Mouse (Mus musculus) retina, adult 2 months (tissue): ENCODE data around the gene Ddah1.
"Not testable (repeated sequence)": the region's sequence is repeated elsewhere in the genome, so short reads cannot be mapped to it uniquely, and the experiment has no call there.

Experiments
- DNase-seq: peaks from one replicate; pipeline ENCODE4 v3.0.0-alpha.2; 2012; ENCODE audit warnings: low read depth, low spot score

Gene Ddah1

DNA sequence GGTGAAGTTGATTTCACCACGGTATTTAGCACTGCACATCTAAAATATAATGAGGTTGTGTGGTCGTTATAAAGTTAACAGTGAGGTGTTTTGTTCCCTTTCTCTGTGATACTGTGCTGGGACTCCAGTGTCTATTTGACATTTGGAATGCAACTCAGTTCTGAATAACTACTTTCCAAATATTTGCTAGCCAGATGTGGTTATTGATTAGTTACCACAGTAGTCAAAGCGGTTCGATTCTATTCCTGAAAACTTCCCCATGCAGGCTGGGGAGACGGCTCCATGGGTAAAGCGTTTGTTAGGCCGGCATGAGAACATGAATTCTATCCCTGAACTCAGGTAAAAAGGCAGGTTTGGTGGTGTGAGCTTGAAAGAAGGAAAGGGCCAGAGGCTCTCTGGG is 154.0 kb downstream of the Ddah1 start:
- DNase-seq = no peak

DNA sequence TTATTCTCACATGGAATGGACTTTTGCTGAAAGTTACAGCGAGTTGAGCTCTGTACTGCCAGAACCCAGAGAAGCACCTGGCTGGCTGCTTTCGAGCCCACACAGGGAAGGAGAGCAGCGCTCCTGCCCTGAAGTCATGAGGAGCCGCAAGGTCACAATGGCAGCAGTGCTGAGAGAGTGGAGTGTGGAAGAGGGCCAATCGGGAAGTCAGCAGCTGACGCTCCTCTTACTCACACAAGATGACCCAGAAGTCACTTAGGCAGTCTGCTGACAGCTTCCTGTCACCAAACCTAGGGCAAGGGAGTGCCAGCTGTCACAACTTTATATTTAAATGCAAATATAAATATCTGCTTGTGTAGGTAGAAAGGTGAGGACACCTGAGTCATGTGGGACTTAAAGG is 154.8 kb downstream of the Ddah1 start:
- no peak for DNase-seq

DNA sequence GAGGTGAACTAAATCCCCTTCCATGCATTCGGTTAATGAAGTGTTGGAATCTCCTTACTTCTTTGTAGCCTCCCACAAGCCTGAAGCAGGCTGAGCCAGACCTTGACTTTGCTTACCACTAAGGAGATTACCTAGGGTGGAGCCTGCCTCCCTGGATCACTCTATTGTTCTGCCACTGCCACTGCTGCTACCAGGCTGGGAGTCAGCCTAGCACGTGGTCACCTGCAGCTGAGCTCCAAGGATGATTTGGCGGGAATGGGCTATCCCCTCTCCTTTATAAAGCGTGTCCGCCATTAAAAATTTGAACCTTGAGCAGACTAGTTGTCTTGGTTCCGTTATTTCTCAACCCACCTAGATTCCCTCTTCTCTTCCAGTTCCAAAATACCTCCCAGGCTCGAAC is 155.5 kb downstream of the Ddah1 start:
- DNase-seq = not testable (repeated sequence)

DNA sequence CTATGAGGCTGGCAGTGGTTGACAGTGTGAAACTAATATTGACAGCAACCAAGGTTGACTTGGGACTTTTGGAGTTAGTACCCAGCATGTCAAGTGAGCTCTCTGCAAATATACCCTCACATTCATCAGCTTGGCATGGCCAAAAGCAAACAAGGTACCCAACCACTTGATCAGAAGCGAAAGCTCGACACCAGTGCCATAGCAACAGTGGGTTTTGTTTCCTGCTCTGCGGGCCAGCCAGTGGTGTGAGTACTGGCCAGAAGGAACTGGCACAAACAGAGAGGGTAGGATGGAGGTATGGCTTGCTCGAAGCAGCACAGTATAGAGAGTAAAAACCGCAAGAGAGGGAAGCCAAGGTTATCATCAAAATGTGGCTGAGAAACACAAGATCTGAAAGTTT is 157.9 kb downstream of the Ddah1 start:
- no peak for DNase-seq

DNA sequence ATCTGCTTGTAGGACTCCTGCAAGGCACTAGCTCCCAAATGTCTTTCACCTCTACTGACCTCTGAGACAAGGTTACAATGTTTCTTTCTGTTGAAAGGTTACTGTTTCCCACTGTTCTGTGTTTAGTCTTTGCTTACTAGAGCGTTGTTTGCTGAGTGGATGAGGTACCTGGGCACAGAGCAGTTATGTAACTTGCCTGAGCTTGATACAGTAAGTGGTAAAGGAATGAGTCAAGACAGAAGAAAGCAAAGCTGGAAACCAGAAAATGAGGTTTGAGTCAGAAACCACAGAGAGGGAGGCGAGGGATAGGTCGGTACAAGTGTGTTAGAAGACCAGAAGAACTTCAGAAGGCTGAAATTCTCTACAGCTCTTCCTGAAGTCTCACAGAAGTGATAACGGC is 158.4 kb downstream of the Ddah1 start:
- DNase-seq = no peak

DNA sequence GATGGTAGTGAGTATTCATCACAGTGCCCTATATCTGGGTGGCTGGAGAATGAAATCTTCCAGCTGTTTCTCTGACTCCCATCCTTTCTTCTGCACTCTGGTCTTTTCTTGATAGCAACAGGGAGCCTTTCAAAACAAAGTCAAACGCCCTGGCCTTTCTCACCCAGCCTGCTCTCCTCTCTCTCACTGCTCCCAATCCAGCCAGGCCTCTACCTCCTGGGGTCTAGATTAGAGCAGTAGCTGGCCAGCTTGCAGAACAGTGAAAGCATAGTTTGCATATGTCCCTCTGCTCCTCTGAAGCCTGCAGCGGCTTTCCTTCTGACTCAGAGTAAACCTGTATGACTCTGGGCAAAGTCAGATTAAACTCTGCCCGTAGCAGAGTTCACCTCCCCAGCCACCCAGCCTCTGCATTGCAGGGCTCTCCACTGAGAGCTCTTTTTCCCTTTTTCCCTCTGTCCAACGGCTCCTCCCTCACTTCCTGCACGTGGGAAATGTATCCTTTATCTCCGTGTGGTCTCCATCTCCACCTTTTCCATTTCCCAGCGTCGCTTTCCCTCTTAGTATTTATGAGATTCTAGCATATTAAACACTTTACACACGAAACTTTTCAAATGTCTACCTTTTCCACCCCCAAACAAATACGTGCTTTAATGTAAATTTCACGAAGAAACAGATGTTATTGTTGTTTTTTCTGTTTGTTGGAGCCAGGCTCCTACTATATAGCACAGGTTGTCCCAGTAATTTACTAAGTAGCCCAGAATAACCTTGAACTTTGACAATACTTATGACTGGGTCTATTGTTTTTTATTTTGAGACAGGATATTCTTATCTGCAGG is 163.8 kb downstream of the Ddah1 start, which contains the start of gene Bcl10:
TSS of gene Bcl10 (plus strand) at position 786 of the 836 bp plus-strand sequence.
- no peak for DNase-seq

DNA sequence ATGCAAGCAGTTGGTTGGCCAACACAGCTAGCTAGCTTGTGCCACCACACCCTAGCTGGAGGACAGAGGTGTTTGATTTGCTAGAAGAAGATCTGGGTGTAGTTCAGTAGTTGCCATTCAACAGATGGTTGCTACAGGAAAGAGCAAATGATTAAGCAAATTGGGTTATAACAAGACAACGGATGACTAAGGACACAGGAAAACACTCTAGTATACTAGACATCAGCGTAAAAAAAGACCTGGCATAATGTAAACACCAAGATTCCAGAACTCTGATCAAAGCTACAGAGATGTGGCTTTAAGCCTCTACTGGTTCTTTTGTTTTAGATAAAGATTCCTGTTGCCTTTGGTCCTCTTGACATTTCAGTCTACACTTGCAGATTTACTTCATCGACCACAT is 164.5 kb downstream of the Ddah1 start:
- no peak for DNase-seq

DNA sequence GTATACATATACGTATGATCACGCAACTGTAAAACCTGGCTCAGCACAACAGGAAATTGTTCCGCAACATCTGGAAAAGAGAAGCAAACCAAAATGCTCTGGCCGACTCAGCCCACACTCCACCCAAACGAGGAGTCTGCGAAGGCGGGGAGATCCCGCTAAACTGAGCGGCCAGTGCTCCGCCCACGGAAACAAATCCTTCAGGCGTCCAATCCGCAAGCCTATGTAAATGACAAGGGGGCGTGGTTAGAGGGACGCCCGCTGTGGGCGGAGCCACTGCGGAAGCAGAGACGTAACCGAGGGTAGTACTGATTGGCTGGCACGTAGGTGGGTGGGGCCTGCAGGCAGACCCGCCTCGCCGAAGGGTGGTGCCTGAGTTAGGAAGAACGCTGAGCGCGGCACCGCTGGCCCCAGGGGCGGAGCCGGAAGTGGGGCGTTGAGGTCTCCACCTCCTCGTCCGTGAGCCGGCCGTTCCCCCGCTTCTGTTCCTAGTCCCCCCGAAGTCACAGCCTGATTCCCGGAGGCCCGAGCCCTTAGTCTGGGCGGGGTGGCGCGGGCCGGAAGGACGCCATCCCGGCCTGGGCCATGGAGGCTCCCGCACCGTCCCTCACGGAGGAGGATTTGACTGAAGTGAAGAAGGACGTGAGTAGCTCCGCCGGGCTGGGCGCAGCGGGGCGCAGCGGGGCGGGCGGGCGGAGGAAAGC is 165.6 kb downstream of the Ddah1 start:
- DNase-seq = peak; percentile 99

DNA sequence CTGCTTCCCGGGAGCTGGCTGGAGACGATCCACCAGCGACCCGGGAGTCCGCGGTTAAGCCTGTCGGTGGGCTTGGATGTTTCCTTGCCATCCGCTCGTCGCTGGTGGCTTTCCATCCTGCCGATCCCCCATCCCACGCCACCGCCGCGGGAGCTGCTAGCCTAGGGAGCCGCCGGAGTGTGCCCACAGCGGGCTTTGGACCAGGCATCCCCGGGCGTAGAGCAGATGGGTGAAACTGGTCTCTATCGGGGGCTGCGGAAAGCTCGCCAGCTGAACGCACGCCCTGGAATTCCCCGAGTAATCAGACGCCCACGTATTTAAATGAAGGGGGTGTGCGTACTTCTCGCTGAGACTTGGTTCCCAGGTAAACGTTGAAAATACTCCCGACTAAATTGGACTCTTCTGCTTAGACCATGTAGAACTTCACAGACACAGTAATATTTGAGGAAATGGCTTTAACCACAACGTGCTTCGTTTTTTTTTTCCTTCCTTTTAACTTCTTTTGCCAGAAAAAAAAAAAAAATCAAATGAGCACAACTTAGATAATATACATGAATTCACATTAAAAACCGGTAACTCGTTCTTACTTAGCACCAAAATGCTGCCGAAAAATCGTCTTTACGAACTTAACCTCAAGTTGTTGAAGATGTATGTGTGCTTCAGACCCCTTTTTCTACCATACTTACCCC is 166.3 kb downstream of the Ddah1 start:
- no peak for DNase-seq

DNA sequence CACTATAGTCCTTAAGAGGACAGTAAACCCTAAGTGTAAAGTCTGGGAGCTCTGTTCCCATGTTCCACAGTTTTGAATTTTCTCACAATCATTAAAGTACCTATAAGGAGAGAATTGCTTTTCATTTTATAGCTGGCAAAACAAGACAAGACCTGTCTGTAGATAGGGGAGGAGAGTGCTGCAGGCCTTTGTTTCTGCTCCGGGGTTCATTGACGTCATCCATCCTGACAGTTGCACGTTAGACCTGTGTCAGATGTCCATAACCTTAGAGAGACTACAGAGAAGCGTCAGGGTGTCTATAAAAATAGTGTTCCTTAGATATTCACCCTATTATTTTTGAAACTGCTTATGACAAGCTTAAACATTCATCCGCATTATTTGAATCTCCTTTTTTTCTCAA is 167.0 kb downstream of the Ddah1 start:
- no peak for DNase-seq

DNA sequence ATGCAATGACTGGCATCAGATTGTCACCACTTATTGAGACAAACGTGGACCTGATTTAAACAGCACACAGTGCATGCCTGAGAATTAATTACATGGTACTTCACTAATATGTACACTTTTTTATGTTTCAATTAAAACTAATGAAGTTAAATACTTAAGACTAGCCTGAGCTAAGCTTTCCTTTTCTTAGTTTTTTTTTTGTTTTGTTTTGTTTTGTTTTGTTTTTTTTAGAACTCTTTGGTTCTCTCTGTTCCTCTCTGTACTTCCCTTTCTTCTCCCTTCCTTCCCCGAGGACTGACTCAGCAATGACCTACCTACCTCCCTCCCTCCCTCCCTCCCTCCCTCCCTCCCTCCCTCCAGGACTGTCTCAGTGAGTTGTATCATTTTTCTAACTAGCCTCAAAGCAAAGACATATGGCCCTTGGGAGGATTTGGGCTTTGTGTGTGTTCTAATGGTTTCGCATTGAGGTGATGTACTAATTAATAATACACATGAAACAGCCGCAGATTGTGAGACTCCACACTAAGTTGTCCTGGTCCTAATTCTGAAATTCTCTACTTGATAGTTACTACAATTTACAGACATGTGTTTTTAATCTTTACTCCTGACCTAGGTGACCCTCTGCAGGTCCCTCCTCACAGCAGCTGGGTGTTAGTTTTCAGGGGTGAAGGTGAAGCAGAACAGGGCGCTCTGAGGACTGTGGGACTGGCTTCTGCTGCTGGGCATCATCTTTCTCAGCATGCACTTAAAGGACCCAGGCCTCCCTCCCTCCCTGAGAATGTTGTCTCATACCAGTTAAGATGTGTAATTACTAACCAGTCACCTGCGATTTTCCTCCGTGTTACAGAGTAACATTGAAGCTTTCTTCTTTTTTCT is 171.3 kb downstream of the Ddah1 start:
- DNase-seq = no peak

DNA sequence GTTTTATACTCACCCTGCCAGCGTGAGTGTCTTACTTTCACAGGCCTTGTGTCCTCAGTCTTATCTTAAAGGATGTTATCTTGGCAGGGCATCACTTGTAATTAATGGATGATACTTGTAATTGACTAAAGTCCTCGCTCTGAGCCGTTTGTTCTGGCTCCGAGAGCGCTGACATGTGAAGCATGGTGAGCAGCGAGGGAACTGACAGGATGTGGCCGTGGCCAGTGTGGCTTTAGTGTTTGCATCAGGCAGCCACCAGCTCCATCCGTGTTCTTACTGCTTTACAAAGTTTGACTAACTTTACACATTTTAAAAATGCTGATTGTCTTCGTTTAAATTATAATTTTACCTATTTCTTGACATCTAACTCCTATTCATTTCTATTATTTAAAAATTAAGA is 175.4 kb downstream of the Ddah1 start:
- DNase-seq = no peak

DNA sequence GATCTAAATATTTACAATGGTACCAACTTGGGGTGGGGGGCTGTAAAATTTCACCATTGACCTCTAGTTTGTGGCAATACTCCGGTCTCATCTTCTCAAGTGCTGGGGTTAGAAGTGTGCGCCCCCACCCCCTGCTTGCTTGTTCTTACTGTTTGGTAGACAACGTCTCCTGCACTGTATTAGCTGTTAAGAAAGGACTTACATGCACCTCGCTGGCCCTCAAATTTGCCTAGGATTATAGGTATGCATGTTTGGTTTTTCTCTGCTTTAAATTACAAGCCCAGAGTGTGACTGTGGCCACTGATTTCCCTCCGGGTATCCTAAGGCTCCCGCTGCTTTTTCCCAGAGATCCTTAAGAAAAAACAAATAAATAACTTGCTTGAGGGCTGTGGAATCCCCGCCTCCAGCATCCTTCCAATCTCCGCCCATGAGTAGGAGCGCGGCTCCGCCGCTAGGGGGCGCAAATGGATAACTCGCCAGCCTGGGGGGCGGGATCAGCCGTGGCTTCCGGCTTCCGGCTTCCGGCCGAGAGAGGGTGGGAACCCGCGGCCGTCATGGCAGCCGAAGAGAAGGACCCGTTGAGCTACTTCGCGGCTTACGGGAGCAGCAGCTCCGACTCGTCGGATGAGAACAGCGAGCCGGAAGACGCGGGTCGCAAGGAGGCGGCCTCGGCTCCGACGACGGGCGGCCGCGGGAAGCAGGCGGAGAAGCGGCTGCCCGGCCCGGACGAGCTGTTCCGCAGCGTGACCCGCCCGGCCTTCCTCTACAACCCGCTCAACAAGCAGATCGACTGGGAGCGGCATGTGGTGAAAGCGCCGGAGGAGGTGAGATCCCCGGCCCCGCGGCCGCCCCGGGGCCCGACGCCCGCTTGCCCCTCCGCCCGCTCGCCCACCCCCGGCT is 179.3 kb downstream of the Ddah1 start, which contains the start of gene 2410004B18Rik:
TSS of gene 2410004B18Rik (plus strand) at position 510 of the 900 bp plus-strand sequence.
- DNase-seq = peak; percentile 83

DNA sequence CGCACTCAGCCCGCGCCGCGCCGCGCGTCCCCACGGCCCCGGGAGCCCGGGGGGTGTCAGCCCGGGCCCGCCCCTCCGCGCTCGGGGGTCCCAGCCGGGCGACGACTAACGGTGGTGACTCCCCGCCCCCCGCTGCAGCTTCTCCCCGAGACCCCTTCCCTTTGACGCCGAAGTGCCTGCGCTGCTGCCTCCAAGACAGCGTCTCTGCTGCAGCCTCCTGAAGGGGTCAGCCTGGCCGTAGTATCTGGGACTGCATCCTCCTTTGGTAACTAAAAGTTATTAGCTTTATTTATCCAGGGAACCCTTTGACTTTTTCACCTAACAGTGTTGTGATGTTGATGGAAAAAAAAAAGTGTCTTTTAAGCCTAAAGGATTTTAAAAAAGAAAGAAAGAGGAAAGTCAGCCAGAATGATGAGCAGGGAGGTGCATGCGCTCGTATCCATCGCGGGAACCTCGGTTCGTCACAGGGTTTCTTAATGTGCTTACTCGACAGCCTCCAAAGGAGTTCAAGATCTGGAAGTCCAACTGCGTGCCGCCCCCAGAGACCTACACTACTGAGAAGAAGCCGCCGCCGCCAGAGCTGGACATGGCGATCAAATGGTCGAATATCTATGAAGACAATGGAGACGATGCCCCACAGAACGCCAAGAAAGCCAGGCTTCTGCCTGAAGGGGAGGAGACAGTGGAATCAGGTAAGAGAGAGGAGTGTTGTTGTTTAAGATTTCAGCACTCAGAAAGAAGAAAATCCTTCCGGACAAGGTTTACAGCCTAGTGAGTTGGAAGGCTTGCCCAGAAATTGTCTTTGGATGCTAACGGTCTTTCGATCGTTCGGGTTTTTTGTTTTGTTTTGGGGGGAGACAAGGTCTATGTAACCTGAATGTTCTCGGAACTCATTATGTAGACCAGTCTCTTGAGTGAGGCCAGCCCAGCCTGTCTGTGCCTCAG is 180.2 kb downstream of the Ddah1 start:
- no peak for DNase-seq

DNA sequence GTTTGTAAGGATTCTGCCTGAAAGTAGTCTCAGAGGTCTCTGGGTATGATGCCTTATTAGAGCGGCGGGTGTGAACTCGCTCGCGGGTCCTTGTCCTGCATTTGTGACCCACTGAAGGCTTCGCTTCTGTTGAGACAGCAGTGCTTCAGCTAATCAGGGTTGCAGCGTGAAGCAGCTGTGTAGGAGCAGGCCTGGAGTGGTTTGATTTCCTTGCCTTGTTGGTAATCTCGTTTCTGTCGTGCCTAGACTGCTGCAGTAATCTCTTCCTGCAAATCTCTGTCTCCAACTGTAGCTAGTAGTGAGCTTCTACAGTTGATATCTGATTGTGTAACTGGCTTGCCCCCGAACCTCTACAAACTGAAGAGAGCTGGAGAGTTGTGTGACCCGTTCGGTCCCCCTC is 180.9 kb downstream of the Ddah1 start:
- no peak for DNase-seq

DNA sequence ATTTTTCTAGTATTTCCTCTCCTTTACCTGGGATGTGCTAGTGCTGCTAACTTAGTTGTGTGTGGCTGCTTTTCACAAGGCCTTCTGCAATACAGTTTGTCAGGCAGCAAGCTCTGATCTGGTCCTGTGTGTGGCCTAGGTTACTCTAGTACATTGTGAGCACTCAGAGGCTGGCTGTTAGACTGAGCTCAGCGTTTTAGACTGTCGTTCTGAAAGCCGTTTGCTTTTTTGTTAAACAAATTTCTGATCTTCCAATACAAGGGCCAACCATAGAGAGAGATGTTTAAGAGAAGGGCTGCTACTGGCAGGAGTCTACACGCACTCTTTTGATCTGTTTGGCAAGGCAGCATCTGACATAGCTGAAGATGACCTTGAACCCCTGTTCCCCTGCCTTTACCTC is 181.5 kb downstream of the Ddah1 start:
- DNase-seq = no peak

DNA sequence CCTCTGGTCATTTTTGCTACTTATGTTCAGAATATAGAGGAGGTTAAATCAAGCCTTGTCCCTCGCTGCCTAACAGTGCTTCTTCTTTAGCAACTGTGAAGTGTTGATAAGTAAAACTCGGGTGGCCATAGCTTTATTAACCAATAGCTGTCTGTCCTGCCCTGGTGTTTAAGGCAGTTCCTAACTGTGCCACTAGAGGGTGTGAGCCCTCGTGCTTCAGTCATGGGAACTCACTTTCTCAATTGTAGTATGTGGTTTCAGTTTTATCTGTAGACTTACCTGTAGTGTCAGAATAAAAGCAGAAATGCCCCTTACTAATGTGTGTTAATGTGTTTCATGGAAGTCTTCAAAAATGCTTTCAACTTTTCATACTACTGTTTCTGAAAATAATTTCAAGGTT is 183.5 kb downstream of the Ddah1 start:
- no peak for DNase-seq
